In genomic region chr14:71241655-71242390, GRCm38 (mm10) we compare ENCODE assay signal across 11 mouse cellular contexts.
DNase-seq lines count a peak whose midpoint lies in the region; ATAC-seq and TF ChIP-seq lines count a peak whose summit lies in the region.
"Had no signal": no experiment of that assay in that cellular context is flagged by ENCODE, and none has a peak within 500 bp of the region (broad histone marks: within the 10 kb centered on the region; RNA-seq: fewer than 3 reads in every experiment).

No protein-coding gene starts in this region.

- peaks cover 18% of the 10 kb centered on the region for H3K4me1 ChIP-seq in hindbrain, embryonic 13.5 days (replicated peaks)
- H3K4me1 ChIP-seq in midbrain, postnatal 0 days (ENCODE audit: insufficient read depth, low read length): 0 out of 2 replicates have a peak, but pooled peaks cover 3% of the 10 kb centered on the region
- H3K4me1 ChIP-seq: limb, embryonic 15.5 days had no signal

- peak; percentile 11 for DNase-seq in layer of hippocampus, adult 11-12 months (ENCODE audit: low spot score)
- no peak for DNase-seq in layer of hippocampus, postnatal 25 days (ENCODE audit: extremely low spot score in 1 of 2, low spot score in 1 of 2)
- DNase-seq in embryo, embryonic 11 days: peak; percentile 59
- DNase-seq in midbrain, postnatal 0 days (ENCODE audit: low spot score): peak; percentile 83
- DNase-seq in kidney, postnatal 4 days: no peak
- DNase-seq in adrenal gland, adult (ENCODE audit: inconsistent age in 2 of 2, low spot score in 1 of 2): no peak
- DNase-seq in urinary bladder, adult 18-20 months (ENCODE audit: low spot score in 2 of 2): no peak
- DNase-seq: heart, adult 2 months; kidney, adult 8-10 months had no signal

- ATAC-seq in hindbrain, embryonic 13.5 days (ENCODE audit: low FRiP score): peak; percentile 88
- ATAC-seq in midbrain, postnatal 0 days (ENCODE audit: low FRiP score): peak; percentile 65

- H3K27ac ChIP-seq in hindbrain, embryonic 13.5 days: peak overlapping the region; percentile 31
- 0 out of 2 replicates have a peak overlapping the region, but pooled peaks have one; percentile 12 for H3K27ac ChIP-seq in midbrain, postnatal 0 days (ENCODE audit: low read depth, low read length)
- H3K27ac ChIP-seq: heart, adult 2 months; limb, embryonic 15.5 days had no signal

- no peaks in the 10 kb centered on the region for H3K9me3 ChIP-seq in hindbrain, embryonic 13.5 days
- no peaks in the 10 kb centered on the region for H3K9me3 ChIP-seq in midbrain, postnatal 0 days (ENCODE audit: low read length)
- H3K9me3 ChIP-seq: limb, embryonic 15.5 days had no signal

- H3K4me2 ChIP-seq in hindbrain, embryonic 13.5 days: peak overlapping the region; percentile 9; the same call in 1 of the 2 replicates
- no peak overlapping the region for H3K4me2 ChIP-seq in midbrain, postnatal 0 days (ENCODE audit: low read depth, low read length, poor library complexity, severe bottlenecking)
- H3K4me2 ChIP-seq: limb, embryonic 15.5 days had no signal

- no peaks in the 10 kb centered on the region for H3K27me3 ChIP-seq in hindbrain, embryonic 13.5 days
- no peaks in the 10 kb centered on the region for H3K27me3 ChIP-seq in midbrain, postnatal 0 days (ENCODE audit: insufficient read depth, low read length)
- H3K27me3 ChIP-seq: limb, embryonic 15.5 days had no signal

- H3K36me3 ChIP-seq in hindbrain, embryonic 13.5 days: no peaks in the 10 kb centered on the region
- no peaks in the 10 kb centered on the region for H3K36me3 ChIP-seq in midbrain, postnatal 0 days (ENCODE audit: insufficient read depth, low read length)
- H3K36me3 ChIP-seq: limb, embryonic 15.5 days had no signal

- 11% methylated on average over 10 of the region's 10 CpGs for WGBS in hindbrain, embryonic 13.5 days
- WGBS in midbrain, postnatal 0 days: 22% methylated on average over 10 of the region's 10 CpGs

- H3K9ac ChIP-seq in hindbrain, embryonic 13.5 days: no peak overlapping the region
- no peak overlapping the region for H3K9ac ChIP-seq in midbrain, postnatal 0 days (replicated peaks; ENCODE audit: low read length, poor library complexity, severe bottlenecking)
- H3K9ac ChIP-seq: limb, embryonic 15.5 days had no signal

- no peak overlapping the region for H3K4me3 ChIP-seq in hindbrain, embryonic 13.5 days
- no peak overlapping the region for H3K4me3 ChIP-seq in midbrain, postnatal 0 days (ENCODE audit: low read depth, low read length)
- H3K4me3 ChIP-seq: heart, adult 2 months; limb, embryonic 15.5 days had no signal

- TF ChIP-seq CTCF in midbrain, postnatal 0 days (IDR thresholded peaks at IDR 0.05): no peak

Comparison
In these comparisons a context has a peak if more than half of its experiments do, and no peak if none do; other contexts are left out.
1. DNase-seq: peak in layer of hippocampus, adult 11-12 months (single experiment), embryo, embryonic 11 days (single experiment) and midbrain, postnatal 0 days (single experiment); none in layer of hippocampus, postnatal 25 days (0 of 2), kidney, postnatal 4 days (0 of 2), adrenal gland, adult (0 of 2) and urinary bladder, adult 18-20 months (0 of 2).